Mouse (Mus musculus) stomach, postnatal 0 days (tissue): ENCODE measurements around the gene Adam15.

Source experiments
- CTCF ChIP-seq: IDR thresholded peaks from 2 replicates; pipeline ENCODE4 v1.5.1; 2016; ENCODE audit warnings: antibody characterized with exemption, low read depth, mild to moderate bottlenecking, moderate library complexity
- EP300 ChIP-seq: optimal IDR thresholded peaks from 2 replicates; pipeline ENCODE3; 2016; ENCODE audit warnings: antibody characterized with exemption

DNA sequence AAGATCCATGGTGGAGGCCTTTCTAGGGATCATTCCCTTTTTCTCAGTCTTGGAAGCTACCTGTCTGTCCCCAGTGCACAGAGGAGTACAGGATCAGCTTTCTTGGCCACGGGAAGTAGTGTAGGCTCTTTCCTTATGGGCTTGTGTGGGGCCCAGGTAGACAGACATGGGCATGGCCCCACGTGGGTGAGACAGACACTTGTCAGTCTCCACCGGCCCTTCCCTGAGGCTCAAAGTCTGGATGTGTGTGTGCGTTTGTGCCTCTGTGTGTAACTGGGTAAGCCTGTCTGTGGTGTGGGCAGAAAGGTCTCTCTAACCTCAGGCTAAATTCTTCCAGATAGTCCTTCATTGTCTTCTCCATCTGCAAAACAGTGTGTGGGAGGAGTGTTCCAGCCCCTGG lies 44.7 kb downstream of the Adam15 start:
- no peak for TF ChIP-seq CTCF
- no peak for TF ChIP-seq EP300
